Mouse (Mus musculus) heart, adult 2 months (tissue): ENCODE measurements around the gene Pakap. TPM values are rescaled to one million over a fixed set of nuclear protein-coding genes. Genes with fewer than 3 reads are reported as not detected.

Experiments used
- DNase-seq, 2 experiments: peaks; one replicate each; pipeline ENCODE4 v3.0.0; 2021
- H3K27ac ChIP-seq: fragments of 200-600 bp; 2 replicates; pipeline ENCODE4 v1.8.1; 2022
- H3K27me3 ChIP-seq: fragments of 200-500 bp; 2 replicates; pipeline ENCODE4 v1.6.1; 2012; ENCODE audit warnings: mild to moderate bottlenecking, low read length, inconsistent platforms, mixed read lengths; ENCODE audit not compliant: control insufficient read depth, insufficient read depth
- H3K36me3 ChIP-seq: fragments of 200-500 bp; 2 replicates; pipeline ENCODE4 v1.6.1; 2012; ENCODE audit warnings: low read length, inconsistent platforms; ENCODE audit not compliant: control insufficient read depth, insufficient read depth
- H3K4me1 ChIP-seq: fragments of 200-500 bp; 2 replicates; pipeline ENCODE4 v1.6.1; 2011; ENCODE audit warnings: low read length; ENCODE audit not compliant: control insufficient read depth, insufficient read depth
- H3K4me3 ChIP-seq: fragments of 200-600 bp; 2 replicates; pipeline ENCODE4 v1.8.1; 2022
- H3K79me2 ChIP-seq: fragments of 200-500 bp; replicated peaks from 2 replicates; pipeline ENCODE4 v1.6.1; 2012; ENCODE audit warnings: mild to moderate bottlenecking, inconsistent platforms, low read length, moderate library complexity, mixed read lengths; ENCODE audit not compliant: control insufficient read depth, insufficient read depth
- H3K9ac ChIP-seq: fragments of 200-500 bp; 2 replicates; pipeline ENCODE4 v1.6.1; 2012; ENCODE audit warnings: low read depth, mild to moderate bottlenecking, control low read depth, inconsistent platforms, low read length, mixed read lengths
- CTCF ChIP-seq: fragments of 200-600 bp; IDR thresholded peaks from 2 replicates; pipeline ENCODE4 v1.8.1; 2022; ENCODE audit warnings: antibody characterized with exemption, mild to moderate bottlenecking, moderate library complexity
- EP300 ChIP-seq: fragments of 200-500 bp; IDR thresholded peaks from 2 replicates; pipeline ENCODE4 v1.6.1; 2011; ENCODE audit warnings: low read depth, low read length, control low read depth; ENCODE audit not compliant: insufficient read depth
- POLR2A ChIP-seq: fragments of 200-500 bp; IDR thresholded peaks from 2 replicates; pipeline ENCODE4 v1.6.1; 2011; ENCODE audit warnings: mild to moderate bottlenecking, low read depth, low read length, control low read depth; ENCODE audit not compliant: insufficient read depth
- WGBS: fragments of 180-500 bp; shearing (Covaris S2); methylation state at CpG from one replicate; pipeline ENCODE4 v1.1.7; 2018; 5-methylcytosine and 5-hydroxymethylcytosine counted together
- intact Hi-C: fragments of 180-260 bp; cut with DNase I; formaldehyde crosslinking; loops from one replicate; pipeline ENCODE4 v1.15.1; 2025
- polyA plus RNA-seq: library from polyadenylated mRNA; depleted of rRNA; stranded (reverse); fragments of >200 nt; gene quantifications from 2 replicates; pipeline ENCODE4 v1.2.3, GENCODE M21; 2012
- total RNA-seq, 2 experiments: library from RNA; stranded (reverse); gene quantifications; 2 replicates each; pipeline ENCODE4 v1.2.3; 2021

Gene Pakap
- total and polyA plus RNA-seq, 3 experiments, result 3.3 to 35.2 (median 33.7) TPM

GRCm38 (mm10) chr4:57672996-57673906 is 105.3 kb downstream of the Pakap start:
- Histone ChIP-seq H3K9ac (peak overlapping the region; percentile 32), H3K4me3 (no peak overlapping the region), H3K36me3 (peaks cover 12% of the 10 kb centered on the region), H3K79me2 (no peaks in the 10 kb centered on the region), H3K4me1 (peaks cover 32% of the 10 kb centered on the region), H3K27me3 (no peaks in the 10 kb centered on the region), H3K27ac (peak overlapping the region; percentile 83)
- intact Hi-C loops, result loop anchor here (1.0 to 5.0 kb wide), 6 partner anchors 49 to 206 kb away; no protein-coding TSS in a partner anchor
- DNase-seq, result peak; percentile 88 to 89
- WGBS, result 8% methylated on average over 12 of the region's 12 CpGs
- TF ChIP-seq CTCF, result peak; percentile 100
- TF ChIP-seq POLR2A, result 0 out of 2 replicates have a peak, but pooled peaks have one; percentile 19
- TF ChIP-seq EP300, result peak; percentile 81; the same call in 1 of the 2 replicates

- WGBS, result 48% methylated on average over 7 of the region's 7 CpGs
- intact Hi-C loops, result loop anchor here (2.0 to 5.0 kb wide), 2 partner anchors 16 to 48 kb away; no protein-coding TSS in a partner anchor
- H3K9ac ChIP-seq, result no peak overlapping the region
- H3K4me1 ChIP-seq, result peaks cover 32% of the 10 kb centered on the region
- TF ChIP-seq CTCF (no peak), POLR2A (peak; percentile 65), EP300 (0 out of 2 replicates have a peak, but pooled peaks have one; percentile 27)
- peak in 1 of 2 experiments; percentile 14 for DNase-seq
- no peaks in the 10 kb centered on the region for H3K27me3 ChIP-seq
- peak overlapping the region; percentile 83 for H3K27ac ChIP-seq
- no peaks in the 10 kb centered on the region for H3K79me2 ChIP-seq
- peaks cover 12% of the 10 kb centered on the region for H3K36me3 ChIP-seq
- no peak overlapping the region for H3K4me3 ChIP-seq
Measured at GRCm38 (mm10) chr4:57674351-57674750, 106.4 kb downstream of the Pakap start.

GRCm38 (mm10) chr4:57675387-57675786 is 107.4 kb downstream of the Pakap start:
- Histone ChIP-seq H3K4me1 (peaks cover 35% of the 10 kb centered on the region), H3K27ac (peak overlapping the region; percentile 83), H3K9ac (no peak overlapping the region; the same call in 1 of the 2 replicates), H3K27me3 (no peaks in the 10 kb centered on the region), H3K79me2 (no peaks in the 10 kb centered on the region), H3K36me3 (peaks cover 17% of the 10 kb centered on the region), H3K4me3 (peak overlapping the region; percentile 20; the same call in 1 of the 2 replicates)
- WGBS, result 0% methylated on average over 13 of the region's 13 CpGs
- peak; percentile 88 to 93 for DNase-seq
- intact Hi-C loops, result loop anchor here (2.0 kb wide), 1 partner anchor 15 kb away; no protein-coding TSS in a partner anchor
- no peak for TF ChIP-seq CTCF
- peak; percentile 91 for TF ChIP-seq EP300
- 0 out of 2 replicates have a peak, but pooled peaks have one; percentile 22 for TF ChIP-seq POLR2A

GRCm38 (mm10) chr4:57677916-57678315 is 109.9 kb downstream of the Pakap start:
- no peaks in the 10 kb centered on the region for H3K27me3 ChIP-seq
- H3K27ac ChIP-seq, result peak overlapping the region; percentile 84
- H3K4me1 ChIP-seq, result peaks cover 39% of the 10 kb centered on the region
- H3K79me2 ChIP-seq, result no peaks in the 10 kb centered on the region
- H3K36me3 ChIP-seq, result peaks cover 14% of the 10 kb centered on the region
- DNase-seq, result no peak
- TF ChIP-seq CTCF (no peak), EP300 (no peak), POLR2A (no peak)
- intact Hi-C loops, result no loop called here
- 76% methylated on average over 12 of the region's 12 CpGs for WGBS
- H3K9ac ChIP-seq, result no peak overlapping the region
- no peak overlapping the region for H3K4me3 ChIP-seq

GRCm38 (mm10) chr4:57678991-57679457 is 111.0 kb downstream of the Pakap start:
- DNase-seq, result peak; percentile 71 to 81
- H3K36me3 ChIP-seq, result peaks cover 14% of the 10 kb centered on the region
- intact Hi-C loops, result loop anchor here (1.0 kb wide), 1 partner anchor 9 kb away; no protein-coding TSS in a partner anchor
- TF ChIP-seq POLR2A (no peak), EP300 (peak; percentile 93)
- H3K79me2 ChIP-seq, result no peaks in the 10 kb centered on the region
- H3K9ac ChIP-seq, result no peak overlapping the region
- H3K4me1 ChIP-seq, result peaks cover 34% of the 10 kb centered on the region
- no peak overlapping the region for H3K4me3 ChIP-seq
- no peaks in the 10 kb centered on the region for H3K27me3 ChIP-seq
- WGBS, result 46% methylated on average over 9 of the region's 9 CpGs
- peak overlapping the region; percentile 84 for H3K27ac ChIP-seq
